Mouse (Mus musculus) retina, embryonic 14.5 days (tissue): Measurements from ENCODE around the gene Tmem30b.

Experiments
- DNase-seq: peaks from one replicate; pipeline ENCODE4 v3.0.0-alpha.2; 2015; ENCODE audit warnings: low spot score

Gene Tmem30b

GRCm38 (mm10) chr12:73517022-73517709 is 29.0 kb downstream of the Tmem30b start:
- peak; percentile 93 for DNase-seq

GRCm38 (mm10) chr12:73516516-73516915 is 29.7 kb downstream of the Tmem30b start:
- no peak for DNase-seq

GRCm38 (mm10) chr12:73514722-73515121 is 31.5 kb downstream of the Tmem30b start:
- no peak for DNase-seq

GRCm38 (mm10) chr12:73513958-73514357 is 32.2 kb downstream of the Tmem30b start:
- no peak for DNase-seq

- no peak for DNase-seq
Measured at GRCm38 (mm10) chr12:73511467-73512047, 34.6 kb downstream of the Tmem30b start.

GRCm38 (mm10) chr12:73507105-73507504 is 39.1 kb downstream of the Tmem30b start:
- no peak for DNase-seq

GRCm38 (mm10) chr12:73506648-73507047 is 39.5 kb downstream of the Tmem30b start:
- no peak for DNase-seq

GRCm38 (mm10) chr12:73500689-73501326 is 45.4 kb downstream of the Tmem30b start:
- DNase-seq = no peak

GRCm38 (mm10) chr12:73495172-73495571 is 51.0 kb downstream of the Tmem30b start:
- DNase-seq = no peak

- DNase-seq = no peak
Measured at GRCm38 (mm10) chr12:73493929-73494530, 52.2 kb downstream of the Tmem30b start.
